Mouse (Mus musculus) myocyte (in vitro differentiated cells): ENCODE data around the gene Gm20388.

Experiments used
- CEBPB ChIP-seq: IDR thresholded peaks from 2 replicates; pipeline ENCODE4 v1.6.1; 2011; ENCODE audit warnings: mild to moderate bottlenecking, moderate library complexity; ENCODE audit not compliant: poor library complexity, insufficient read depth, severe bottlenecking
- E2F4 ChIP-seq: IDR thresholded peaks from one replicate; pipeline ENCODE4 v1.6.1; 2011; ENCODE audit warnings: mild to moderate bottlenecking, control low read depth, moderate library complexity; ENCODE audit not compliant: insufficient read depth
- MYOD1 ChIP-seq, 3 experiments: IDR thresholded peaks; one replicate each; pipeline ENCODE4 v1.6.1; 2011; ENCODE audit warnings: control low read depth in 2 of 3, low read depth in 2 of 3, mild to moderate bottlenecking in 2 of 3, moderate library complexity in 1 of 3; ENCODE audit not compliant: insufficient read length in 2 of 3, control insufficient read depth in 1 of 3
- MYOG ChIP-seq, 3 experiments: IDR thresholded peaks; one replicate each; pipeline ENCODE4 v1.6.1; 2011; ENCODE audit warnings: control low read depth in 2 of 3, low read depth in 2 of 3, mild to moderate bottlenecking in 2 of 3; ENCODE audit not compliant: insufficient read length in 2 of 3, control insufficient read depth in 1 of 3, insufficient read depth in 1 of 3
- POLR2A ChIP-seq: IDR thresholded peaks from one replicate; pipeline ENCODE4 v1.6.1; 2011; ENCODE audit warnings: low read depth, mild to moderate bottlenecking, control low read depth, moderate library complexity; ENCODE audit not compliant: insufficient read length
- POLR2AphosphoS2 ChIP-seq: IDR thresholded peaks from one replicate; pipeline ENCODE4 v1.6.1; 2011; ENCODE audit warnings: low read depth, control low read depth; ENCODE audit not compliant: insufficient read length
- REST ChIP-seq: IDR thresholded peaks from one replicate; pipeline ENCODE4 v1.6.1; 2011; ENCODE audit warnings: mild to moderate bottlenecking, control low read depth, moderate library complexity; ENCODE audit not compliant: insufficient read depth, insufficient read length
- SRF ChIP-seq: IDR thresholded peaks from one replicate; pipeline ENCODE4 v1.6.1; 2011; ENCODE audit warnings: low read depth; ENCODE audit not compliant: control insufficient read depth, insufficient read length
- TCF12 ChIP-seq: IDR thresholded peaks from one replicate; pipeline ENCODE4 v1.6.1; 2011; ENCODE audit warnings: mild to moderate bottlenecking, control low read depth; ENCODE audit not compliant: poor library complexity, insufficient read depth, severe bottlenecking
- USF1 ChIP-seq: IDR thresholded peaks from one replicate; pipeline ENCODE4 v1.6.1; 2011; ENCODE audit warnings: low read depth, mild to moderate bottlenecking, control low read depth, moderate library complexity

GRCm38 (mm10) chr8:123717104-123717503 is 3806.5 kb downstream of the Gm20388 start:
- TF ChIP-seq USF1 (no peak), POLR2A (no peak), TCF12 (no peak), CEBPB (no peak), E2F4 (no peak), MYOG (IDR thresholded peaks at IDR 0.05; ENCODE audit: control insufficient read depth in 1 of 3, insufficient read depth in 1 of 3, insufficient read length in 2 of 3, low read depth in 2 of 3) (no peak), SRF (no peak), POLR2AphosphoS2 (no peak), MYOD1 (IDR thresholded peaks at IDR 0.05; ENCODE audit: control insufficient read depth in 1 of 3, insufficient read length in 2 of 3, low read depth in 2 of 3) (no peak), REST (no peak)
